Mouse (Mus musculus) liver, embryonic 12.5 days (tissue): ENCODE results near the gene Rpl39. TPM values are rescaled to one million over a fixed set of nuclear protein-coding genes. Genes with fewer than 3 reads are reported as not detected.

ENCODE experiments used
- ATAC-seq: fragments of 200-750 bp; cut with Nextera tagmentation; 2 replicates; pipeline ENCODE4 v1.8.0; 2017; ENCODE audit warnings: moderate number of reproducible peaks, mild to moderate bottlenecking, moderate library complexity
- H3K27ac ChIP-seq: fragments of 300-500 bp; sonication (generic); 2 replicates; pipeline ENCODE4 v1.5.1; 2016; ENCODE audit warnings: mild to moderate bottlenecking
- H3K27me3 ChIP-seq: fragments of 300-500 bp; sonication (generic); replicated peaks from 2 replicates; pipeline ENCODE4 v1.6.1; 2016; ENCODE audit warnings: mild to moderate bottlenecking, moderate library complexity
- H3K36me3 ChIP-seq: fragments of 300-500 bp; sonication (generic); 2 replicates; pipeline ENCODE4 v1.6.1; 2016; ENCODE audit warnings: mild to moderate bottlenecking, moderate library complexity
- H3K4me1 ChIP-seq: fragments of 300-500 bp; sonication (generic); 2 replicates; pipeline ENCODE4 v1.6.1; 2016
- H3K4me2 ChIP-seq: fragments of 300-500 bp; sonication (generic); 2 replicates; pipeline ENCODE4 v1.6.1; 2016; ENCODE audit warnings: mild to moderate bottlenecking, moderate library complexity
- H3K4me3 ChIP-seq: fragments of 300-500 bp; sonication (generic); 2 replicates; pipeline ENCODE4 v1.5.1; 2016; ENCODE audit warnings: mild to moderate bottlenecking, moderate library complexity
- H3K9ac ChIP-seq: fragments of 300-500 bp; sonication (generic); 2 replicates; pipeline ENCODE4 v1.6.1; 2016; ENCODE audit warnings: mild to moderate bottlenecking, moderate library complexity
- H3K9me3 ChIP-seq: fragments of 300-500 bp; sonication (generic); replicated peaks from 2 replicates; pipeline ENCODE4 v1.6.1; 2016; ENCODE audit warnings: mild to moderate bottlenecking, moderate library complexity
- WGBS: fragments of 180-500 bp; shearing (Covaris S2); methylation state at CpG from one replicate; pipeline ENCODE4 v1.1.7; 2016; ENCODE audit not compliant: insufficient replicate concordance; 5-methylcytosine and 5-hydroxymethylcytosine counted together
- polyA plus RNA-seq: library from polyadenylated mRNA; unstranded; fragments of >200 nt; fragmentation: Nextera tagmentation; extraction: Ambion mirVana; gene quantifications from 2 replicates; pipeline ENCODE4 v1.2.1, GENCODE M21; 2016

Gene Rpl39
- 526 and 538 TPM in 2 replicates for polyA plus RNA-seq

DNA sequence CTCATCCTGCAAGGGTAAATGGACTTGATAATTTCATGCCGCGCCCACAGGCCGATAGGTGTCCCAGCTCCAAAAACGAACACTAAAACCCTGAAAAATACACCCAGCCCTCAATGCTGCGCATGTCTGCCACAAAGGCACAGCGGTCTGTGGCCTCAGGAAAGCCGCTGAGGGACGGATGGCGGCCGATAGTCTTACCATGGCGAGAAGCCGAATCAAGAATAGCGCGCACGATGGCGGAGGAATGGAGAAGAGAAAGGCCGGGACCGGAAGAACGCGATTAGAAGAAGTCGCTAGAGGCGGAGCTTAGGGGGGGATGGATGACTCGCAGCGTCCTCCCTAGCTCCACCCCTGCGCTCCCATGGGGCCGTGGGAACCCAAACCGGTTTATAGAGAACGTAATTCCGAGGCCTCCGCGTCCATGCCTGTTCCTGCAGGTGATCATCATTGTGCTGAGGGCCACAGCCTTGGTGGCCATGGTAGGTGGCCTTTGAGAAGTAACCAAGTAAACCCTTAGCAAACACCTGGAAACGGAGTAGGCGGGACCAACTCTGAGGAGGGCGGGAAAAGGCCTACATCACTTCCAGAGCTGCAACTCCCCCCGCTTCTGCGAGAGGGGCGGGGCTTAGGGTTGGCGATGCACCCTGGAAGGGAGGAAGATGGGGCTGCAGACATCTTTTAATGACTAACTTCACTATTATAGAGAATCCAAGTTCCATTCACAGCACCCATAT, at the start of gene Rpl39:
Rpl39 (minus strand) TSS at position 476 of the 734 bp plus-strand sequence.
- 4% methylated on average over 38 of the region's 38 CpGs for WGBS
- Histone ChIP-seq H3K36me3 (peaks cover 32% of the 10 kb centered on the region), H3K9ac (peak within 1 kb of the TSS; percentile 78), H3K4me3 (peak within 1 kb of the TSS; percentile 67), H3K4me1 (peaks cover 16% of the 10 kb centered on the region), H3K4me2 (peak within 1 kb of the TSS; percentile 76), H3K27me3 (no peaks in the 10 kb centered on the region), H3K27ac (peak within 1 kb of the TSS; percentile 87), H3K9me3 (no peaks in the 10 kb centered on the region)
- ATAC-seq = peak; percentile 93

- Histone ChIP-seq H3K36me3 (0 out of 2 replicates have a peak, but pooled peaks cover 8% of the 10 kb centered on the region), H3K27me3 (no peaks in the 10 kb centered on the region), H3K9ac (peak within 1 kb of the TSS; percentile 80), H3K27ac (peak within 1 kb of the TSS; percentile 79), H3K9me3 (no peaks in the 10 kb centered on the region), H3K4me1 (peaks cover 9% of the 10 kb centered on the region), H3K4me2 (peak within 1 kb of the TSS; percentile 69), H3K4me3 (peak within 1 kb of the TSS; percentile 73)
- peak; percentile 86 for ATAC-seq
- WGBS = 4% methylated on average over 51 of the region's 58 CpGs
Observed at GRCm38 (mm10) chrX:37126671-37127358, 41.6 kb upstream of the Rpl39 start, which contains the start of gene Nkap. Gene Nkap, plus strand, starts transcription at chrX:37126795.

GRCm38 (mm10) chrX:37125511-37125910, 40.3 kb upstream of the Rpl39 start:
- H3K27ac ChIP-seq = no peak overlapping the region
- no peaks in the 10 kb centered on the region for H3K36me3 ChIP-seq
- H3K9ac ChIP-seq = no peak overlapping the region
- WGBS = 82% methylated on average over 7 of the region's 7 CpGs
- no peak overlapping the region for H3K4me3 ChIP-seq
- H3K4me2 ChIP-seq = no peak overlapping the region
- no peaks in the 10 kb centered on the region for H3K9me3 ChIP-seq
- H3K4me1 ChIP-seq = peaks cover 9% of the 10 kb centered on the region
- H3K27me3 ChIP-seq = no peaks in the 10 kb centered on the region
- ATAC-seq = no peak

- no peak for ATAC-seq
- H3K27ac ChIP-seq = no peak overlapping the region
- no peak overlapping the region for H3K4me2 ChIP-seq
- H3K36me3 ChIP-seq = no peaks in the 10 kb centered on the region
- no peaks in the 10 kb centered on the region for H3K4me1 ChIP-seq
- peaks cover 24% of the 10 kb centered on the region for H3K27me3 ChIP-seq
- no peaks in the 10 kb centered on the region for H3K9me3 ChIP-seq
- WGBS = 57% methylated on average over 5 of the region's 5 CpGs
- no peak overlapping the region for H3K9ac ChIP-seq
- no peak overlapping the region for H3K4me3 ChIP-seq
Observed at GRCm38 (mm10) chrX:37120212-37120611, 35.0 kb upstream of the Rpl39 start.

GRCm38 (mm10) chrX:37119585-37119984, 34.4 kb upstream of the Rpl39 start:
- Histone ChIP-seq H3K4me3 (no peak overlapping the region), H3K4me1 (no peaks in the 10 kb centered on the region), H3K36me3 (no peaks in the 10 kb centered on the region), H3K27me3 (peaks cover 25% of the 10 kb centered on the region), H3K9me3 (no peaks in the 10 kb centered on the region), H3K9ac (no peak overlapping the region), H3K27ac (no peak overlapping the region), H3K4me2 (no peak overlapping the region)
- WGBS = 41% methylated on average over 3 of the region's 3 CpGs
- no peak for ATAC-seq

DNA sequence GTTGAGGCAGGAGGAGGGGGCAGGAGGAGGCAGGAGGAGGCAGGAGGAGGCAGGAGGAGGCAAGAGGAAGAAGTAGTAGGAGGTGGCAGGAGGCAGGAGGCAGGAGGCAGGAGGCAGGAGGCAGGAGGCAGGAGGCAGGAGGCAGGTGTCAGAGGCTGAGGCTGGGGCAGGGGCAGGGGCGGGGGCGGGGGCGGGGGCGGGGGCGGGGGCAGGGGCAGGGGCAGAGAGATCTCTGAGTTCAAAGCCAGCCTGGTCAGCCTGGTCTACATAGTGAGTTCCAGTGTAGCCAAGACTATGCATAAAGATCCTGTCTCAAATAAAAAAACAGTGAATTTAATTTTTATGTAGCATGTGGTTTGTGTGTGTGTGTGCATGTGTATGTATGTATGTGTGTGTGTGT, 31.9 kb upstream of the Rpl39 start:
- no peaks in the 10 kb centered on the region for H3K36me3 ChIP-seq
- no peak overlapping the region for H3K4me3 ChIP-seq
- WGBS = no CpG with 5 or more reads among the region's 5 CpGs
- no peak overlapping the region for H3K4me2 ChIP-seq
- ATAC-seq = no peak; the same call in 1 of the 2 replicates
- H3K27ac ChIP-seq = no peak overlapping the region
- H3K27me3 ChIP-seq = peaks cover 25% of the 10 kb centered on the region
- no peak overlapping the region for H3K9ac ChIP-seq
- H3K9me3 ChIP-seq = no peaks in the 10 kb centered on the region
- H3K4me1 ChIP-seq = no peaks in the 10 kb centered on the region

DNA sequence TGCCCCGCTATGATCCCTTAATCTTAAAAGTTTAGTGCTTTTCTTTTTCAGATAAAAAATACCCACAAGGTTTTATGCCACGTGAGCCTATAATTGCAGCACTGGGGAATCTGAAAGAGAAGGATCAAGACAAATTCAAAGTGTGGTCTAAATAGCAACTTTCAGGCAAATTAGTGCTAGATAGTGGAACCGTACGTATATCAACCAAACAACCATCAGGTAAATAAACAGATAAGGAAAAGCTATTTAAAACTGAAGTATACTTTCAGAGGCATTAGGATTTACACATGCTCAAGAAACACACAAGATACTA, 25.6 kb upstream of the Rpl39 start:
- no peaks in the 10 kb centered on the region for H3K9me3 ChIP-seq
- no peak for ATAC-seq
- H3K4me2 ChIP-seq = peak overlapping the region; percentile 76
- no peak overlapping the region for H3K27ac ChIP-seq
- H3K27me3 ChIP-seq = peaks cover 7% of the 10 kb centered on the region
- 60% methylated on average over 4 of the region's 4 CpGs for WGBS
- H3K9ac ChIP-seq = no peak overlapping the region
- H3K4me1 ChIP-seq = 0 out of 2 replicates have a peak, but pooled peaks cover 8% of the 10 kb centered on the region
- H3K36me3 ChIP-seq = 0 out of 2 replicates have a peak, but pooled peaks cover 10% of the 10 kb centered on the region
- peak overlapping the region; percentile 70 for H3K4me3 ChIP-seq

DNA sequence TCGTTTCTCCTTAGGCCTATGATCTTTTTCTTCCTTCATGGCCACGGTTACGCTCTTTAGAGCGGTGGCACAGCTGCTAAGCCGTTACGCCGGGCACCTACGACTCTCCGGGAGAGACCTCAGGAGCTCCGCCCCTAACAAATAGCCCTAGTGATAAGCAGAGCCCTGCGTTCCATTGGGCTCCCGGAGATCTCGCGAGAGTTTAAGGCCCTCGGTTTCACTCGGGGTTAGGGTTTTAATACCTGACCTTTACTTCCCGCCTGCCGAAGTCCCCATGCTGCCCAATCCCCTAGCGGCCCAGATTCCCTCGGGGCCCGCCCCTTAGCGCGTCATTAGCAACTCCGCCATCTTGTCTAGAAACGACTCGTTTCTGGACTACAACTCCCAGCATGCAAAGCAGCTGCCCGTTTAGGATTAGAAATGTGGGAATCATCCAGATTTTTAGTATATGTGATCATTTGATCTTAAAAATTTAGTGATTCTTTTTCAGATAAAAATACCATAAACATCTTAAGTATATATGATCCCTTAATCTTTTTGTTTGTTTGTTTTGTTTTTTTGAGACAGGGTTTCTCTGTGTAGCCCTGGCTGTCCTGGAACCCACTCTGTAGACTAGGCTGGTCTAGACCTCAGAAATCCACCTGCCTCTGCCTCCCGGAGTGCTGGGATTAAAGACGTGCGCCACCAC, 25.1 kb upstream of the Rpl39 start, which contains the start of gene Upf3b:
Upf3b (minus strand) TSS at position 130 of the 688 bp plus-strand sequence.
- Histone ChIP-seq H3K27me3 (peaks cover 2% of the 10 kb centered on the region), H3K9me3 (no peaks in the 10 kb centered on the region), H3K27ac (peak within 1 kb of the TSS; percentile 92), H3K36me3 (peaks cover 13% of the 10 kb centered on the region; the same call in 1 of the 2 replicates), H3K4me2 (peak within 1 kb of the TSS; percentile 76), H3K9ac (peak within 1 kb of the TSS; percentile 72), H3K4me1 (0 out of 2 replicates have a peak, but pooled peaks cover 8% of the 10 kb centered on the region), H3K4me3 (peak within 1 kb of the TSS; percentile 70)
- 7% methylated on average over 30 of the region's 30 CpGs for WGBS
- peak; percentile 97 for ATAC-seq

DNA sequence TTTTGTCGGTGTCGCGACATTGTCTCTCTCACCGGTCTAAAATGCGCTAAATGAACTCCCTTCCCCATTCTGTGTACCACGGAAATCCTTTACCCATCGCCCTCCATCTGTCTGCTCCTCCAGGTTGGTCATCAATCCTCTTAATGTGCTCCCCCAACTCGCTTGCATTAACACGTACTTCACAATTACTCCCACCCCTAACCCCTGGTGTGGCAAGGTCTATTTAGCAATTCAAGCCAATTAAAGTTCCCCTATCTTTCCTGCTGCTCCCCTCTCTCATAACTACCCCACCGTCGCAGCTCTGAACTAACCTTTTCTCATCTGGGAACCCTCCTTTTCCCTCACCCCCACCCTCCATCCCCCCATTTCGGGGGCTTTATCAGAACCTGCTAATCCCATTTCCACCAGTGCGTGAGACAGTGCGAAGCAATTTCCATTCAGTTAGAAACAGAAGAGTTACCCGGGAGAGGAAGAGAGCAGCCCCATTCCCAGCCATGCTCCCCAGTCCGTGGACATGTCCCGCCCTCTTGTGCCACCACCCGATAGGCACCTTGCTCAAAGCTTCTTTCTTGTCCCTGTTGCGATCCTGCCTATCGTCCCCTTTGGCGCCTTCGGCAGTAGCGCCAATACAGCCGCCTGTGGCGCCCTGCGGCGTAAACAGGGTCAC, 24.5 kb upstream of the Rpl39 start:
- H3K4me2 ChIP-seq = peak overlapping the region; percentile 76
- no peaks in the 10 kb centered on the region for H3K27me3 ChIP-seq
- H3K27ac ChIP-seq = peak overlapping the region; percentile 92
- H3K4me3 ChIP-seq = peak overlapping the region; percentile 70
- peak overlapping the region; percentile 72 for H3K9ac ChIP-seq
- WGBS = 5% methylated on average over 27 of the region's 27 CpGs
- peaks cover 17% of the 10 kb centered on the region; the same call in 1 of the 2 replicates for H3K36me3 ChIP-seq
- 0 out of 2 replicates have a peak, but pooled peaks cover 8% of the 10 kb centered on the region for H3K4me1 ChIP-seq
- H3K9me3 ChIP-seq = no peaks in the 10 kb centered on the region
- peak; percentile 87 for ATAC-seq

- no peak overlapping the region for H3K9ac ChIP-seq
- H3K4me1 ChIP-seq = 0 out of 2 replicates have a peak, but pooled peaks cover 8% of the 10 kb centered on the region
- 72% methylated on average over 2 of the region's 2 CpGs for WGBS
- H3K4me3 ChIP-seq = no peak overlapping the region
- no peak overlapping the region for H3K27ac ChIP-seq
- no peak overlapping the region for H3K4me2 ChIP-seq
- no peak for ATAC-seq
- no peaks in the 10 kb centered on the region for H3K27me3 ChIP-seq
- no peaks in the 10 kb centered on the region for H3K9me3 ChIP-seq
- peaks cover 61% of the 10 kb centered on the region for H3K36me3 ChIP-seq
Observed at GRCm38 (mm10) chrX:37103826-37104225, 18.6 kb upstream of the Rpl39 start.

GRCm38 (mm10) chrX:37098681-37099080, 13.5 kb upstream of the Rpl39 start:
- WGBS = 82% methylated on average over 3 of the region's 3 CpGs
- no peaks in the 10 kb centered on the region for H3K27me3 ChIP-seq
- no peak for ATAC-seq

More at GRCm38 (mm10) chrX:37098681-37099080, 13.5 kb upstream of the Rpl39 start:
- no peak overlapping the region for H3K9ac ChIP-seq
- no peaks in the 10 kb centered on the region for H3K9me3 ChIP-seq
- H3K4me1 ChIP-seq = no peaks in the 10 kb centered on the region
- no peak overlapping the region for H3K4me2 ChIP-seq
- H3K4me3 ChIP-seq = no peak overlapping the region
- no peak overlapping the region for H3K27ac ChIP-seq
- peaks cover 81% of the 10 kb centered on the region for H3K36me3 ChIP-seq
